In the genomic region with DNA sequence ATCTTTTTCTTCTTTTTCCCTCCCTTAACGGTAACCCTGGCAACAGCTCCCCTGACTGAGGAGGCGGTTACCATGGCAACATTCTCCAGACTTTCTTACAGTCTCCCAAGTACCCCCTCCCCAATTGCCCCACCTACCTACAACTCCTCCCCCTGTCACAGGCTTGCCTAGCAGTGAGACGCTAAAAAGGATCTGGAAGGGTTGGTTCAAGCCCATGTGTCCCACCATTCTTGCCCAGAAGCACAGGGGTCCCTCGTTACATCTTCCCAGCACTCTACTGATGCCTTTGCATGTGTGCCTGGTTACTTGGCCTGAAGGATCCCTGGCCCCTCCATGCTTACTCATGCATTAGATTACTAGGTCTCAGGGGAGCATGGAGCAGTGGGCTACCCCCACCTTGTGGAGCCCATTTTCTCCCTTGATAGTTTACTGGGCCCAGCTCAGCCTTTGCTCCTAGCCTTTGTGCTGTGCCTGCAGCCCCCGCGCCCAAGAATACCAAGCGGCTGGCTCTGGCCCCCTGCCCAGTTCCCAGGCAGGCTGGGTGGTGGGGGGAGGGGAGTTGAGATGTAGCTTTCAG, we compare ENCODE assay signal across 9 mouse cellular contexts. TPM values are rescaled to one million over a fixed set of nuclear protein-coding genes. Genes with fewer than 3 reads are reported as not detected.
DNase-seq lines count a peak whose midpoint lies in the region; ATAC-seq lines count a peak whose summit lies in the region.
"Had no signal": no experiment of that assay in that cellular context is flagged by ENCODE, and none has a peak within 500 bp of the region (broad histone marks: within the 10 kb centered on the region; RNA-seq: fewer than 3 reads in every experiment).

No protein-coding gene starts in this region.

- no peaks in the 10 kb centered on the region for H3K27me3 ChIP-seq in forebrain, embryonic 15.5 days
- H3K27me3 ChIP-seq in neural tube, embryonic 12.5 days (replicated peaks) = no peaks in the 10 kb centered on the region
- H3K27me3 ChIP-seq: megakaryocyte, embryonic 14.5 days had no signal

- H3K4me3 ChIP-seq in forebrain, embryonic 15.5 days = peak overlapping the region; percentile 21
- H3K4me3 ChIP-seq in neural tube, embryonic 12.5 days = no peak overlapping the region; the same call in 1 of the 2 replicates
- H3K4me3 ChIP-seq: megakaryocyte, embryonic 14.5 days had no signal

- intact Hi-C loops in gastrocnemius, postnatal 14 days (cut with DNase I; ENCODE audit: low total_unique reads) = no loop called here

- WGBS in forebrain, embryonic 15.5 days = 11% methylated on average over 7 of the region's 7 CpGs
- WGBS in neural tube, embryonic 12.5 days = 20% methylated on average over 7 of the region's 7 CpGs

- H3K9ac ChIP-seq in forebrain, embryonic 15.5 days (replicated peaks) = peak overlapping the region; percentile 21
- H3K9ac ChIP-seq in neural tube, embryonic 12.5 days = no peak overlapping the region

- H3K9me3 ChIP-seq in forebrain, embryonic 15.5 days = no peaks in the 10 kb centered on the region
- no peaks in the 10 kb centered on the region for H3K9me3 ChIP-seq in neural tube, embryonic 12.5 days
- H3K9me3 ChIP-seq: megakaryocyte, embryonic 14.5 days had no signal

- peak overlapping the region; percentile 98 for H3K27ac ChIP-seq in forebrain, embryonic 15.5 days (replicated peaks)
- peak overlapping the region; percentile 85; the same call in 1 of the 2 replicates for H3K27ac ChIP-seq in neural tube, embryonic 12.5 days

- peaks cover 42% of the 10 kb centered on the region for H3K36me3 ChIP-seq in forebrain, embryonic 15.5 days
- H3K36me3 ChIP-seq in neural tube, embryonic 12.5 days = peaks cover 43% of the 10 kb centered on the region

- peak; percentile 31 for DNase-seq in gastrocnemius, postnatal 14 days
- DNase-seq in gastrocnemius, postnatal 25 days = no peak
- peak; percentile 88 for DNase-seq in brain, embryonic 18.5 days (ENCODE audit: low read depth, low spot score)
- peak; percentile 72 to 79 for DNase-seq in layer of hippocampus, postnatal 36 days
- no peak for DNase-seq in T-cell, adult 2 months (ENCODE audit: low spot score)

- ATAC-seq in forebrain, embryonic 15.5 days (replicated peaks) = peak; percentile 79
- peak; percentile 69 for ATAC-seq in neural tube, embryonic 12.5 days (ENCODE audit: low FRiP score, low read depth)
- ATAC-seq in CD4-positive, CD25-positive, alpha-beta regulatory T cell, adult 4 months = no peak

- H3K4me1 ChIP-seq in forebrain, embryonic 15.5 days = peaks cover 70% of the 10 kb centered on the region
- H3K4me1 ChIP-seq in neural tube, embryonic 12.5 days = peaks cover 64% of the 10 kb centered on the region

- peak overlapping the region; percentile 83 for H3K4me2 ChIP-seq in forebrain, embryonic 15.5 days (replicated peaks)
- peak overlapping the region; percentile 77 for H3K4me2 ChIP-seq in neural tube, embryonic 12.5 days (replicated peaks)

RNA-seq across cellular contexts. Expression of gene Pea15a, which starts 5.6 kb away (rescaled TPM):
- total RNA-seq in gastrocnemius, postnatal 14 days (2021) = 10 to 100 TPM; 39.2 to 60.3 TPM
- 10 to 100 TPM; 32.6 to 33.3 TPM for total RNA-seq in gastrocnemius, postnatal 25 days (2021)
- 462 and 488 TPM in 2 replicates for polyA plus RNA-seq in forebrain, embryonic 15.5 days (2015; fragmentation: Nextera tagmentation; extraction: Ambion mirVana)
- 100 to 1,000 TPM; 418 to 426 TPM for total RNA-seq in layer of hippocampus, postnatal 36 days (2021)
- polyA plus RNA-seq in neural tube, embryonic 12.5 days (2016; fragmentation: Nextera tagmentation; extraction: Ambion mirVana) = 293 and 305 TPM in 2 replicates
- polyA plus RNA-seq in CD4-positive, CD25-positive, alpha-beta regulatory T cell, adult 4 months (2017; shearing (Covaris generic)) = 10 to 100 TPM; 55.4 to 76.7 TPM

RNA-seq across cellular contexts. Expression of gene Casq1, which starts 18.7 kb away (rescaled TPM):
- 1,000 to 10,000 TPM; 6,638 to 7,021 TPM for total RNA-seq in gastrocnemius, postnatal 14 days (2021)
- total RNA-seq in gastrocnemius, postnatal 25 days (2021) = 1,000 to 10,000 TPM; 5,450 to 5,866 TPM
- 6.2 and 6.4 TPM in 2 replicates for polyA plus RNA-seq in forebrain, embryonic 15.5 days (2015; fragmentation: Nextera tagmentation; extraction: Ambion mirVana)
- under 1 TPM in 1 of 2 experiments, not detected in 1; 0.87 TPM for total RNA-seq in layer of hippocampus, postnatal 36 days (2021)
- 2.1 TPM in 2 replicates for polyA plus RNA-seq in neural tube, embryonic 12.5 days (2016; fragmentation: Nextera tagmentation; extraction: Ambion mirVana)
- not detected for polyA plus RNA-seq in CD4-positive, CD25-positive, alpha-beta regulatory T cell, adult 4 months (2017; shearing (Covaris generic))

RNA-seq across cellular contexts. Expression of gene Dcaf8, which starts 53.1 kb away (rescaled TPM):
- total RNA-seq in gastrocnemius, postnatal 14 days (2021) = 100 to 1,000 TPM; 131 to 134 TPM
- 100 to 1,000 TPM; 131 to 159 TPM for total RNA-seq in gastrocnemius, postnatal 25 days (2021)
- 104 and 109 TPM in 2 replicates for polyA plus RNA-seq in forebrain, embryonic 15.5 days (2015; fragmentation: Nextera tagmentation; extraction: Ambion mirVana)
- total RNA-seq in layer of hippocampus, postnatal 36 days (2021) = 100 to 1,000 TPM; 103 to 105 TPM
- polyA plus RNA-seq in neural tube, embryonic 12.5 days (2016; fragmentation: Nextera tagmentation; extraction: Ambion mirVana) = 127 and 128 TPM in 2 replicates
- polyA plus RNA-seq in CD4-positive, CD25-positive, alpha-beta regulatory T cell, adult 4 months (2017; shearing (Covaris generic)) = 100 to 1,000 TPM in 1 of 2 experiments, 10 to 100 TPM in 1; 76.5 to 132 TPM

RNA-seq across cellular contexts. Expression of gene Atp1a4, which starts 57.3 kb away (rescaled TPM):
- total RNA-seq in gastrocnemius, postnatal 14 days (2021) = under 1 TPM; 0.66 to 0.96 TPM
- under 1 TPM; 0.59 to 0.88 TPM for total RNA-seq in gastrocnemius, postnatal 25 days (2021)
- 0.09 and 0.10 TPM in 2 replicates for polyA plus RNA-seq in forebrain, embryonic 15.5 days (2015; fragmentation: Nextera tagmentation; extraction: Ambion mirVana)
- not detected for total RNA-seq in layer of hippocampus, postnatal 36 days (2021)
- polyA plus RNA-seq in neural tube, embryonic 12.5 days (2016; fragmentation: Nextera tagmentation; extraction: Ambion mirVana) = not detected in 2 replicates
- polyA plus RNA-seq in CD4-positive, CD25-positive, alpha-beta regulatory T cell, adult 4 months (2017; shearing (Covaris generic)) = not detected

Comparison
In these comparisons a context has a peak if more than half of its experiments do, and no peak if none do; other contexts are left out.
1. DNase-seq: peak in gastrocnemius, postnatal 14 days (single experiment), brain, embryonic 18.5 days (single experiment) and layer of hippocampus, postnatal 36 days (2 of 2); none in gastrocnemius, postnatal 25 days (single experiment) and T-cell, adult 2 months (single experiment).
2. RNA of gene Pea15a, which starts 5.6 kb away (total RNA-seq): 418 to 426 TPM in layer of hippocampus, postnatal 36 days; 39.2 to 60.3 TPM in gastrocnemius, postnatal 14 days and 32.6 to 33.3 TPM in gastrocnemius, postnatal 25 days; every median in the first group is over 4 times any median in the second.
3. RNA of gene Casq1, which starts 18.7 kb away (total RNA-seq): 6,638 to 7,021 TPM in gastrocnemius, postnatal 14 days and 5,450 to 5,866 TPM in gastrocnemius, postnatal 25 days; 0.87 TPM in layer of hippocampus, postnatal 36 days; every median in the first group is over 1,000 times any median in the second.